Mouse (Mus musculus) mouse embryonic stem cell (cell line): ENCODE results near the gene Fhad1.

Experiments used
- in situ Hi-C, 2 experiments: fragments of 300-500 bp; cut with MboI; formaldehyde crosslinking; loops; 1 replicate in 1 of 2; 3 replicates in 1 of 2; pipeline ENCODE4 v1.14.3; 2019 to 2020; ENCODE audit warnings: low sequenced_read_pairs in 2 of 2, low pct_unique_long_range_greater_than_20kb in 1 of 2, mixed read lengths in 1 of 2; ENCODE audit not compliant: unreplicated experiment in 1 of 2

The Fhad1 gene

GRCm38 (mm10) chr4:142047005-142047404, 32.1 kb upstream of the Fhad1 start:
- in situ Hi-C loops: no loop called here

GRCm38 (mm10) chr4:142046496-142046895, 31.6 kb upstream of the Fhad1 start:
- in situ Hi-C loops: no loop called here

GRCm38 (mm10) chr4:142045595-142046163, 30.8 kb upstream of the Fhad1 start:
- in situ Hi-C loops: no loop called here

- in situ Hi-C loops: no loop called here
These were observed 29.6 kb upstream of the Fhad1 start for GRCm38 (mm10) chr4:142044452-142044851.

- in situ Hi-C loops: no loop called here
These were observed 24.9 kb upstream of the Fhad1 start for GRCm38 (mm10) chr4:142039662-142040353.

GRCm38 (mm10) chr4:142037897-142038296, 23.0 kb upstream of the Fhad1 start:
- in situ Hi-C loops: no loop called here

GRCm38 (mm10) chr4:142028533-142028932, 13.7 kb upstream of the Fhad1 start:
- in situ Hi-C loops: no loop called here

GRCm38 (mm10) chr4:142026965-142027364, 12.1 kb upstream of the Fhad1 start:
- in situ Hi-C loops: no loop called here

GRCm38 (mm10) chr4:142024536-142024935, 9.7 kb upstream of the Fhad1 start:
- in situ Hi-C loops: no loop called here

GRCm38 (mm10) chr4:142023166-142023565, 8.3 kb upstream of the Fhad1 start:
- in situ Hi-C loops: no loop called here

- in situ Hi-C loops: loop anchor here in 1 of 2 experiments (10.0 kb wide), 1 partner anchor 67 kb away; the partner anchor contains the start of gene Tmem51
These were observed 2.8 kb upstream of the Fhad1 start for GRCm38 (mm10) chr4:142017686-142018085.

GRCm38 (mm10) chr4:142011236-142011635, 3.6 kb downstream of the Fhad1 start:
- in situ Hi-C loops: loop anchor here in 1 of 2 experiments (10.0 kb wide), 1 partner anchor 74 kb away; the partner anchor contains the start of gene Tmem51

- in situ Hi-C loops: loop anchor here in 1 of 2 experiments (10.0 kb wide), 1 partner anchor 74 kb away; the partner anchor contains the start of gene Tmem51
These were observed 4.4 kb downstream of the Fhad1 start for GRCm38 (mm10) chr4:142010441-142010840.

- in situ Hi-C loops: no loop called here
These were observed 6.7 kb downstream of the Fhad1 start for GRCm38 (mm10) chr4:142008206-142008605.

- in situ Hi-C loops: loop anchor here in 1 of 2 experiments (5.0 kb wide), 1 partner anchor 87 kb away; no protein-coding TSS in a partner anchor
These were observed 14.3 kb downstream of the Fhad1 start for GRCm38 (mm10) chr4:142000581-142000980.

GRCm38 (mm10) chr4:141999494-142000074, 15.3 kb downstream of the Fhad1 start:
- in situ Hi-C loops: loop anchor here in 1 of 2 experiments (5.0 kb wide), 1 partner anchor 88 kb away; no protein-coding TSS in a partner anchor

GRCm38 (mm10) chr4:141998282-141998821, 16.5 kb downstream of the Fhad1 start:
- in situ Hi-C loops: no loop called here

GRCm38 (mm10) chr4:141996880-141997279, 18.0 kb downstream of the Fhad1 start:
- in situ Hi-C loops: no loop called here

GRCm38 (mm10) chr4:141996086-141996485, 18.8 kb downstream of the Fhad1 start:
- in situ Hi-C loops: no loop called here
